Mouse (Mus musculus) large intestine, adult 2 months (tissue): ENCODE results near the gene Loxl3. TPM values are rescaled to one million over a fixed set of nuclear protein-coding genes. Genes with fewer than 3 reads are reported as not detected.

ENCODE experiments used
- DNase-seq: peaks from one replicate; pipeline ENCODE4 v3.0.0-alpha.2; 2012; ENCODE audit warnings: low read depth, low spot score
- WGBS: fragments of 180-500 bp; shearing (Covaris S2); methylation state at CpG from one replicate; pipeline ENCODE4 v1.1.7; 2018; 5-methylcytosine and 5-hydroxymethylcytosine counted together
- polyA plus RNA-seq: library from polyadenylated mRNA; depleted of rRNA; stranded (reverse); fragments of >200 nt; gene quantifications from 2 replicates; pipeline ENCODE4 v1.2.3, GENCODE M21; 2012

Gene Loxl3
- polyA plus RNA-seq, 1 experiment: 3.1 TPM

GRCm38 (mm10) chr6:83040601-83041000 is 6.6 kb downstream of the Loxl3 start:
- DNase-seq: no peak
- 88% methylated on average over 5 of the region's 5 CpGs for WGBS

GRCm38 (mm10) chr6:83043561-83043960 is 9.6 kb downstream of the Loxl3 start:
- WGBS: 71% methylated on average over 6 of the region's 6 CpGs
- no peak for DNase-seq

DNA sequence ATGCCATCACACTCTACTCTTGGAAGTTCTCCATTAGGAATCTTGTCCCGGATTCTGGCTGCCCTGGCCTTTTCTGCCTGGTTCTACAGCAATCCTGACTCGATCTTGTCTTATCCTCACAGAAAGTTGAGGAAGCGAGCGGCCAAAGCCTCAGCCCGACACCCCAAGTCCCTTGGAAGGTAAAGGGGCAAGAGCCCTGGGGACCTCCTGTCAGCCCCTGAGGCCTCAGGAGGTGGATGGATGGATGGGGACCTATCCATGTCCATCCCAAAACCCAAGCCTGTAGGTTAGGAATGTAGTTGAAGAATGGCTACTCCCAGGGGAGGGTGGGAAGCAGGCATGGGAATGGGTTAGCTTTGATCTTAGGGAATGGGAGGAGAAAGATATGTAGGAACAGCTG is 10.0 kb downstream of the Loxl3 start:
- WGBS: 94% methylated on average over 5 of the region's 5 CpGs
- DNase-seq: no peak

DNA sequence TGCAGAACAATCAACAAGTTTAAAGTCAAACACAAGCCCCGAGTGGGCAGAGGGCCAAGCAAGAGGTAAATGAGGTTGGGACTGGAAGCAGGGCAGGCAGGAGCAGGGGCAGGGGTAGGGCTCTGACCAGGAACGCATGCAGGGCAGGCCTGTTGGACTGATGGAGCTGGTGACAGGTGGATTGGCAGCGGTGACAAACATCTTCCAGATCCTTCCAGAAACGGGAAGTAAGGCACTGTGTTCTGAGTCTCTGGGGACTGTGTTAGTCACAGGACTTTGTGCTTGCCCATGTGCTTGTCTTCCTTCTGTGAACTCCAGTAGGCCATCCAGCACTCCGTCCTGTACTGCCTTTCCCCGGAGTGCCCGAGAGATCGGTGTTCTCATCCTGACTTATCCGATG is 10.8 kb downstream of the Loxl3 start:
- 60% methylated on average over 9 of the region's 9 CpGs for WGBS
- DNase-seq: no peak

GRCm38 (mm10) chr6:83049367-83049766 is 15.4 kb downstream of the Loxl3 start:
- 76% methylated on average over 10 of the region's 10 CpGs for WGBS
- no peak for DNase-seq

GRCm38 (mm10) chr6:83053136-83053960 is 19.4 kb downstream of the Loxl3 start:
- WGBS: 10% methylated on average over 26 of the region's 26 CpGs
- DNase-seq: no peak

- DNase-seq: peak; percentile 90
- WGBS: under 1% methylated on average over 64 of the region's 64 CpGs
Observed at GRCm38 (mm10) chr6:83054074-83054851, 20.3 kb downstream of the Loxl3 start, which contains the start of gene Aup1. Gene Aup1 (plus strand): TSS chr6:83054521.

GRCm38 (mm10) chr6:83054871-83055431 is 21.0 kb downstream of the Loxl3 start, which contains the start of gene Htra2:
Gene Htra2 (minus strand): TSS chr6:83055273.
- WGBS: under 1% methylated on average over 50 of the region's 50 CpGs
- DNase-seq: no peak

- 29% methylated on average over 3 of the region's 3 CpGs for WGBS
- peak; percentile 94 for DNase-seq
Observed at GRCm38 (mm10) chr6:83057790-83058189, 23.8 kb downstream of the Loxl3 start, which contains the start of gene Dqx1. Gene Dqx1 (plus strand): TSS chr6:83057844.

DNA sequence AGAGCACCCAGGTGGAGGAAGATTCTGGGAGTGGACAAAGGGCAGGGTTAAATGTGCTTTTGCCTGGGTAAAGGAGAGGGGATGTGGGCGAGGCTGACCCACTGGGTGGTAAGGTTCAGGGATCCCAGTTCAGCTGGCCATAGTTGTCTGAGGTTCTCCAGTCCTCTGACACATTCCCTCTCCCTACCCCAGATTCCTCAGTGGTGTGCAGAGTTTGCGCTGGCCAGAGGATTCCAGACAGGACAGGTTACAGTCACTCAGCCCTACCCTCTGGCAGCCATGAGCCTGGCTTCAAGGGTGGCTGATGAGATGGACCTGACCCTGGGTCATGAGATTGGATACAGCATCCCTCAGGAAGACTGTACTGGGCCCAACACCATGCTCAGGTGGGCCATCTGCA is 24.8 kb downstream of the Loxl3 start:
- no peak for DNase-seq
- 84% methylated on average over 2 of the region's 2 CpGs for WGBS

GRCm38 (mm10) chr6:83065995-83066394 is 32.0 kb downstream of the Loxl3 start:
- DNase-seq: no peak
- WGBS: 67% methylated on average over 8 of the region's 8 CpGs

DNA sequence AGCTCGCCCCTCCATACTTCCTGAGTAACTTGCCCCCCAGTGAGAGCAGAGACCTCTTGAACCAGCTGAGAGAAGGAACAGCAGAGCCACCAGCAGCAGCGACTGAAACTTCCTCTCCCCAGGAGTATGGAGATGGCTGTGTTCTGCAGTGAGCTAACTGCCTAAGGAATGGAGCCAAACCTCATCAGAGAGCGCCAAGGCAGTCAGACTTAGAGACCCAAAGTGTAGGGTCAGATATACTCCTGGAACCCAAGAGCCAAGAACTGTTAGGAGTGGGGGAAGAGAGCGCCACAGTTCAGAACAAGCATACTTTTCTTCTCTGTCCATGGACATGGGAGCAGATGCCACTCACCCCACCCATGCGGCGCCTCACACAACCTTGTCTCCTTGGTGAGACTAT is 32.5 kb downstream of the Loxl3 start:
- no peak for DNase-seq
- WGBS: 64% methylated on average over 6 of the region's 6 CpGs

DNA sequence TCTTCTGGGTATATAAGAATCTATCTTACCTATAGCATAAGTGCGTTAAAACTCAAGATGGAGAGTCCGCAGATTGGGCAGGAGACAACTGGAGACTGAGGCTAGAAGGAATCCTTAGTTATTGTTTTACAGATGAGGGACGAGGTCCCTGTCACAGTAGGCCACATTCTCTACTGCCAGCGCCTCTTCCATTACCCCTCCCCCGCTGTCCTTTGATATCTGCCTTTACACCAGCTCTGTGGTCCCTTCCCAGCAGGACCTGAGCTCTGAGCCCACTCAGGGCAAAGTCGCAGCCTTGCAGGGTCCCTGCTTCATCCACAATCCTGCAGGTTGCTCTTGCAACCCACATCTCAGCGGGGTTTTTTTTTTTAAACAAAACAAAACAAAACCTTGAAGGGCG is 34.2 kb downstream of the Loxl3 start:
- 30% methylated on average over 8 of the region's 8 CpGs for WGBS
- no peak for DNase-seq

- WGBS: 2% methylated on average over 81 of the region's 81 CpGs
- DNase-seq: no peak
Observed at GRCm38 (mm10) chr6:83068706-83069487, 34.9 kb downstream of the Loxl3 start.

GRCm38 (mm10) chr6:83069488-83070246 is 35.7 kb downstream of the Loxl3 start:
- WGBS: 2% methylated on average over 68 of the region's 69 CpGs
- no peak for DNase-seq

DNA sequence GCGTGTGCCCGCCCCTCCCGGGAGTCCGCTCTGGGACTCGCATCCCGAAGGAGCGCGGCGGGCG is 36.1 kb downstream of the Loxl3 start, which contains the start of gene Tlx2:
TSS of gene Tlx2 (minus strand) at position 47 of the 64 bp plus-strand sequence.
- DNase-seq: no peak
- 1% methylated on average over 10 of the region's 10 CpGs for WGBS

- no peak for DNase-seq
- WGBS: 2% methylated on average over 57 of the region's 58 CpGs
Observed at GRCm38 (mm10) chr6:83070311-83071219, 36.6 kb downstream of the Loxl3 start.

DNA sequence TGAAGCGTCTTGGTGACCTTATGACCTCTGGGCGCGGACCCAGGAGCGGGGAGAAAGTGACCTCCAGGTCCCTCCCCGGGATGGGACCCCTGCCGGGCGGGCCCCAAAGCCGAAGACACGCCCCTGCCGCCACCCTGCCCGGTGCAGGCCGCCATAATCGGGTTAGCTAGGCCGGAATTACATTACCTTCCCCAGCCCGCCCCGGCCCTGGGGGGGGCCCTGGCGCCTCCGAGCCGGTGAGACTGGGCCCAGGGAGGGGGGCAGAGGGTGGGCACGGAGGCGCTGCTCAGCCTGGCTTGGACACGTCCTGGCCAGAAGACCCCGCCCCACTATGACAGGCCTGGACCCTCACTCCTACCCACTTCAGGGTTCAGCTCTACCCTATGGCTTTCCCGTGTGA is 37.2 kb downstream of the Loxl3 start:
- whole genome bisulfite sequencing: 2% methylated on average over 23 of the region's 24 CpGs
- DNase-seq: no peak
